Mouse (Mus musculus): ENCODE measurements around the gene Gm43951.
"Not testable (repeated sequence)": the region's sequence is repeated elsewhere in the genome, so short reads cannot be mapped to it uniquely, and the experiment has no call there.

DNA sequence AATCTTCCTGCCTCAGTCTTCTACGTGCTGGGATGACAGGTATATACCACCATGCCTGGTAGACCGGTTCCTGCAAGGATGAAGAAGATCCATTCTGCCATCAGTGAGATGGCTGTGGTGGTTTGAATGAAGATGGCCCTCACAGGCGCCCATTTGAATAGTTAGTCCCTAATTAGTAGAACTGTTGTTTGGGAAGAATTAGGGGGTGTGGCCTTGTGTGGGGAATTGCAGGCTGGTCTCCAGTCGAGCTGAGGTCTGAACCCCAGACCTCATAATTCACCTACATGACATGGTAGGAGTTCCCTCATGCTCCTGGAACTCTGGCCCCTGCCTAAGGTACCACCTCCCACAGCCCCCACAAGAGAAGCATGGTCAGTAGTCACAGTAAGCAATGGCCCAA lies 34.7 kb downstream of the Gm43951 start:
- not testable (repeated sequence) for TF ChIP-seq CTCF (IDR thresholded peaks at IDR 0.05; ENCODE audit: insufficient read depth, low read length); POLR2A (IDR thresholded peaks at IDR 0.05; ENCODE audit: borderline replicate concordance, extremely low read depth, low read depth, low read length)
